Mouse (Mus musculus) heart, postnatal 14 days (tissue): ENCODE results near the gene Oasl1. TPM values are rescaled to one million over a fixed set of nuclear protein-coding genes. Genes with fewer than 3 reads are reported as not detected.

ENCODE experiments used
- DNase-seq, 2 experiments: peaks; one replicate each; pipeline ENCODE4 v3.0.0; 2021 to 2022
- intact Hi-C: fragments of 180-260 bp; cut with DNase I; formaldehyde crosslinking; loops from one replicate; pipeline ENCODE4 v1.15.1; 2025
- total RNA-seq, 2 experiments: library from RNA; stranded (reverse); gene quantifications; 2 replicates each; pipeline ENCODE4 v1.2.3; 2021

The Oasl1 gene
- total RNA-seq, 2 experiments from 2014 or later, result 0.83 TPM; not detected in 1

GRCm38 (mm10) chr5:114967523-114968268 lies 44.7 kb downstream of the Oasl1 start:
- no peak for DNase-seq
- intact Hi-C loops, result no loop called here

GRCm38 (mm10) chr5:114968651-114969050 lies 45.6 kb downstream of the Oasl1 start:
- no peak for DNase-seq
- intact Hi-C loops, result no loop called here

DNA sequence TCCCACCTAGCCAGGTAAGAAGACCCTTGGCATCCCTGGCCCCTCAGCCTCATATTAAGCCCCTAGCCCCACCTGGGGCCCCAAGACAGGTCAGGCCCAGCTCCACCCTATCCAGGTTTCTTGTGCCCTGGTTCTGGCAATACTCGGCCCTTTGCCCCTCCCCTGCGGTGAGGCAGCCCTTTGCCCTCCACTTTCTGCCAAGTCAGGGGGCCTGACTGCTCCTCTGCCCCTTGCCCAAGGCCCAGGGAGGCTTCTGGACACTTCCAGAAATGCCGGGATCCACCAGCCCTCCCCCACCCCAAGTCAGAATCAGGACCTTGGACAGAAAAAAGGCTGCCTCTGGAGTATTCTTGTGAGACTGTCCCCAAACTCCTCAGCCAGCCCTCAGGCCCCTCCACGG lies 46.0 kb downstream of the Oasl1 start:
- DNase-seq, result no peak
- intact Hi-C loops, result no loop called here

DNA sequence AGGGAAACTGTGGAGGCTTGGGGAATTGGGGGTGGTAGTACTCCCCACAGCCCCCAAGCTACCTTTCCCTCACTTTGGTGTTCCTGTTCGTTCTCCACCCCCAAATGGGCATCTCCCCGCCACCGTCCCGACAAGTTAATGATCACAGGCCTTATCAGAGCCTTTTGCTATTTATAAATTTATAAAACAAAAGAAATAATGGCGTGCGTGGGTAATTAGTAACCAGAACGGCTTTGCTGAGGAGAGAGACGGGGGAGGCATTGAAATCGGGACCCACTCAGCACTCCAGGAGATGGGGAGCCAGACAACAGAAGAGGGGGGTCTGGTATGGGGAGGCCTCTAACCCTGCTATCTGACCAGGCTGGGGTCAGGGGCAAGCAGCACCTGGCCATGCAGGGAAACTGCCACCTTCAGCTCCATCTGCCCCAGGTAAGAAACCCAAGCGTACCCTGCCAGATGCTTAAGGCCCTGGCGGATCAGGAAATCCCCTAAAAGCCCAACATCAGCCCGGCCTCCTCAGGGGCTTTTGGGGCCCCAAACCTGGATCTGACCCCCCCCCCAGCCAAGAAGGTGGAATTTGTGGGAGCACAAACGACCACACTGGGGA lies 46.7 kb downstream of the Oasl1 start:
- intact Hi-C loops, result no loop called here
- DNase-seq, result no peak

GRCm38 (mm10) chr5:114970824-114971227 lies 47.8 kb downstream of the Oasl1 start, which contains the start of gene Hnf1a:
TSS of gene Hnf1a (minus strand) at chr5:114971094.
- intact Hi-C loops, result no loop called here
- no peak for DNase-seq

- DNase-seq, result no peak
- intact Hi-C loops, result no loop called here
These were observed 49.2 kb downstream of the Oasl1 start for GRCm38 (mm10) chr5:114972201-114972600.

- intact Hi-C loops, result no loop called here
- DNase-seq, result no peak
These were observed 50.1 kb downstream of the Oasl1 start for GRCm38 (mm10) chr5:114973131-114973530.

DNA sequence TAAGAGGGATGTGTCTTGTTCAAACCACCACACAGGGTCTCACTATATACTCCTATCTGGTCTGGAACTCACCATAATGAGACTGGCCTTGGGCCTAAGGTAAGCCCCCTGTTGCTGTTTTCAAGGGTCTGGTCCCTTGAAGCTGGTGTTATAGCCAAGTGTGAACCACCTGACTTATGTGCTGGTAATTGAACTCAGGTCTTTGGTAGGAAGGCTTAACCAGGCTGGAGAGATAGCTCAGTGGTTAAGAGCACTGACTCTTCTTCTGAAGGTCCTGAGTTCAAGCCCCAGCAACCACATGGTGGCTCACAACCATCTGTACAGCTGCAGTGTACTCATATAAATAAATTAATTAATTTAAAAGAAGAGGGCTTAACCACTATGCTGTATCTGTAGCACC lies 53.9 kb downstream of the Oasl1 start:
- no peak for DNase-seq
- intact Hi-C loops, result loop anchor here (5.0 kb wide), 1 partner anchor 210 kb away; no protein-coding TSS in a partner anchor

DNA sequence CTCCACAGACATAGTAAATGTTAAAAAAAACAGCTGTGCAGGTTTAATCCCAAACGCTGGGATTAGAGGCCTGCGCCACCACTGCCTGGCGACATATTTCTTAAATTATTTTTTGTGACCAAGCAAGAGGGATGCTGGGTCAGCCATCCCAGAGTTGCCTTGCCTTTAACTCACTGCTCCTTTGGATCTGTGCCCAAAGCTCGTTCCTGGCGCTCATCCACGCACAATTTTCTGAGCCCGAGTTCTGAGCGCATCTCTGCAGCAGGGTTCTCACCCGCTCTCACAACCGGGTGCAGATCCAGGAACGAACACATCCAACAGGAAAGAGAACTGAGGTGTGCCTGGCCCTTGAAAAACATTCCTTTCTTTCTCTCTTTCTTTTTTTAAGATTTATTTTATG lies 55.4 kb downstream of the Oasl1 start:
- DNase-seq, result no peak
- intact Hi-C loops, result loop anchor here (5.0 kb wide), 1 partner anchor 209 kb away; no protein-coding TSS in a partner anchor

GRCm38 (mm10) chr5:114978888-114979249 lies 55.8 kb downstream of the Oasl1 start:
- no peak for DNase-seq
- intact Hi-C loops, result loop anchor here (1.0 to 5.0 kb wide), 4 partner anchors 97 to 257 kb away; no protein-coding TSS in a partner anchor

DNA sequence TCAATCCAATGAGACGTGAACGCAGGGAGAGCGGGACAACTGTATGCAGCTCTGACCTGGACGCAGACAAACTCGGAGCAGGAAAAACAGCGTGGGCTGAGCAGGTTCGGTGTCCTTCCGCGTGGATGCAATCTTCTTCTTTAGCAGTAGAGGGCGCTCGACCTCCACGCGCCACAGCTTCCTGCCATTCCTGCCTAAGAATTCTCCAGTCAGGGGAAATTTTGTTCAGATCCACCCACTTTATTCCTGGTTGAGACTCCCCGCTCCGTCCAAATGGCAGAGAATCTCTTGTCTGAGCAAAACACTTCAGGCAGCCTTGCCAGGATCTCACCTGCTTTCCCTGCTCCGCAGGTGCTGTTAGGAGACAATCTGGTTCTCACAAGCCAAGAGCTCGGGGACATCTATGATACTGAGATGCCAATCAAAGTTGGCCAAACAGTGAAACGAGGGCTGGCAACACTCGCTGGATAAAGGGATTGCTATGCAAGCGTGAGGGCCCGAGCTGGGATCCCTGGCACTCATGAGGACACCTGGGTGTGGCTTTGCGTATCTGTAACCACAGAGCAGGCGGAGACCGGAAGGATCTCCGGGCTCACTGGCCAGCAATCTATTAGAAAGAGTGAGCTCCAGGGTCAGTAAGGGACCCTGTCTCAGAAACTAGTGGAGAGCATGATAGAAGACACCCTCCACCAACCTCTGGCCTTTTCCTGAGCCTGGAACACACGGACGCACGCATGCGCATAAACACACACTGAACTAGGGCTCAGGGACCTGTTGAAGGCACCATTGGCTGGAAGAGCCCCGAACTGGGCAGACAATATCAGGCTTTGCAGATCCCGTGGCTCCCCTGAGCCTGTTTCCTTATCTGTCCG lies 56.4 kb downstream of the Oasl1 start:
- intact Hi-C loops, result loop anchor here (1.0 to 10.0 kb wide), 5 partner anchors 97 to 465 kb away; no protein-coding TSS in a partner anchor
- peak; percentile 77 to 80 for DNase-seq

GRCm38 (mm10) chr5:114980122-114980748 lies 57.2 kb downstream of the Oasl1 start:
- intact Hi-C loops, result loop anchor here (10.0 kb wide), 1 partner anchor 465 kb away; no protein-coding TSS in a partner anchor

GRCm38 (mm10) chr5:114982001-114982400 lies 59.0 kb downstream of the Oasl1 start:
- intact Hi-C loops, result loop anchor here (10.0 kb wide), 1 partner anchor 463 kb away; no protein-coding TSS in a partner anchor
- no peak for DNase-seq

More at GRCm38 (mm10) chr5:114980122-114980748, 57.2 kb downstream of the Oasl1 start:
- no peak for DNase-seq

GRCm38 (mm10) chr5:114985074-114985473 lies 62.0 kb downstream of the Oasl1 start:
- intact Hi-C loops, result loop anchor here (10.0 kb wide), 1 partner anchor 460 kb away; no protein-coding TSS in a partner anchor

More at GRCm38 (mm10) chr5:114985074-114985473, 62.0 kb downstream of the Oasl1 start:
- DNase-seq, result no peak

Other genes with a start within 250 kb of the Oasl1 start
- 10 to 100 TPM; 17.1 to 18.8 TPM for gene Gltp, start 232.3 kb upstream of the Oasl1 start, total RNA-seq
- 1 to 10 TPM; 4.7 to 5.3 TPM for gene Tchp, start 215.5 kb upstream of the Oasl1 start, total RNA-seq
- 10 to 100 TPM; 45.7 to 46.5 TPM for gene Ankrd13a, start 148.6 kb upstream of the Oasl1 start, total RNA-seq
- gene Git2, start 147.7 kb upstream of the Oasl1 start, total RNA-seq, result 10 to 100 TPM; 42.4 to 44.8 TPM
- gene 1500011B03Rik, start 99.8 kb upstream of the Oasl1 start, total RNA-seq, result 10 to 100 TPM in 1 of 2 experiments, 1 to 10 TPM in 1; 8.6 to 12.3 TPM
- not detected for gene 4930519G04Rik, start 69.6 kb upstream of the Oasl1 start, total RNA-seq
- not detected for gene Gm9936, start 64.6 kb upstream of the Oasl1 start, total RNA-seq
- 1 to 10 TPM; 5.1 to 5.3 TPM for gene Oasl2, start 26.3 kb upstream of the Oasl1 start, total RNA-seq
- gene 2210016L21Rik, start 18.9 kb downstream of the Oasl1 start, total RNA-seq, result 10 to 100 TPM; 28.6 to 31.2 TPM
- gene Hnf1a, start 47.9 kb downstream of the Oasl1 start, total RNA-seq, result under 1 TPM in 1 of 2 experiments, not detected in 1; 0.10 TPM
- 10 to 100 TPM; 40.6 to 42.5 TPM for gene Sppl3, start 87.9 kb downstream of the Oasl1 start, total RNA-seq
- gene Gm10401, start 175.1 kb downstream of the Oasl1 start, total RNA-seq, result not detected
- gene Acads, start 196.1 kb downstream of the Oasl1 start, total RNA-seq, result 100 to 1,000 TPM; 196 to 208 TPM
- gene Unc119b, start 211.7 kb downstream of the Oasl1 start, total RNA-seq, result 10 to 100 TPM; 24.7 to 25.8 TPM
- gene Mlec, start 234.9 kb downstream of the Oasl1 start, total RNA-seq, result 10 to 100 TPM; 70.0 to 77.1 TPM